Mouse (Mus musculus): ENCODE results near the gene Actn1.
A peak's percentile ranks its signal among the peaks of the same experiment; 100 is the strongest.

The Actn1 gene

DNA sequence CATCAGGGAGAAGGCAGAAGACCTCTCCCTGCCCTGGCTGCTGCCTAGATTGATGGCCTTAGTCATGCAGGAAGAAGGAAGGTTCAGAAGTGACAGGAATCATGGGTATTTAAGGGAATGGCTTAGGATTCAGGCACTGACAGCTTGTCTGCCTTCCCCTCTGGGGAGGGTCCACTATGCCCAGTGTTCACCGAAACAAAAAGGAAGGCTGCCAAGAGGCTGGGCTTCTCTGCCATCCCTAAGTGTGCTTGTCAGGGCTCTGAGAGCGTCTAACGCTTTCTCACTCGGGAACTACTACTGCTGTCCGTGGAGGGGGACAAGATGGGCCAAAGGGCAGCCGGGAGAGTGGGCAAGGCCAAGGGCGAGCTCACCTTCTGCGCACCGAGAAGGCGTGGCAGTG lies 69.3 kb downstream of the Actn1 start:
- DNase-seq (ENCODE audit: extremely low read depth, low read depth), result no peak

DNA sequence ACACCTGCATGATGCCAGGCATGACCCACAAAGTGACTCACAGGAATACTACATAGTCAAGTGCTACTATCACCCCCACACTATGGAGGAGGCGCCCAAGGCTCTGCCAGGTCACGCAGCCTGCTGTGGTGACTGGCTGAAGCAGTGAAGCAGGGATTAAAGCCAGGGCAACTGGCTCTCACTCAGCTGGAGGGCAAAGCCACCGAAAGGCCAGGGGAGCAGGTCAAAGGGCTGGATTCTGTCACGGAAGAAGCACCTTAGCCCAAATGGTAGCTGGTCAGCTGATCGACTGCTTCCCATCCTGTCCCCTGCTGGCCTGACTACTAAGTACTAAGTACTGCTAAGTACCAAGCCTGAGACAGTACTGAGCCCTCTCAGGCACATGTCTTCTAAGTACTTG lies 76.1 kb downstream of the Actn1 start:
- DNase-seq (ENCODE audit: extremely low read depth, low read depth), result no peak

- no peak for DNase-seq (ENCODE audit: extremely low read depth, low read depth)
Observed at GRCm38 (mm10) chr12:80181831-80182230, 78.3 kb downstream of the Actn1 start.

GRCm38 (mm10) chr12:80178035-80178434 lies 82.1 kb downstream of the Actn1 start:
- DNase-seq (ENCODE audit: extremely low read depth, low read depth), result no peak

- no peak for DNase-seq (ENCODE audit: extremely low read depth, low read depth)
Observed at GRCm38 (mm10) chr12:80168736-80169135, 91.4 kb downstream of the Actn1 start.

- peak; percentile 82 for DNase-seq (ENCODE audit: extremely low read depth, low read depth)
Observed at GRCm38 (mm10) chr12:80168178-80168686, 91.9 kb downstream of the Actn1 start.

DNA sequence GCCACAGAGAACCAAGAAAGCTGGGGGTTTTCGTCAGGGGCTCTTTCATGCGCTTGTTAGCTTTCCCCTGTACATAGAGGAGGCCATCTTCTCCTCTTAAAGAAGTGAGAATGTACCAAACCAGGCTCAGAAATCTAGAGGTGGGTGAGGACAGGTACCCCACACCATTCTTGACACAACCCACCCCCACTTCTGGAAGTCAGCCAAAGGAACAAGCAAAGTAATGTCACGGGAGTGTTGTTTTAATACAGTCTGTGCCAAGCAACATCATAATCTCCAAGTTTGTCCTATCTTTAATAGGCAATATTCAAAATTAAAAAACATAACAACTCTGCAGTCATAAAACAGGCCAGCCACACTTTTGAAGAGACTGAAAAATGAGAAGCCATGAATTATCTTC lies 92.8 kb downstream of the Actn1 start:
- no peak for DNase-seq (ENCODE audit: extremely low read depth, low read depth)

- no peak for DNase-seq (ENCODE audit: extremely low read depth, low read depth)
Observed at GRCm38 (mm10) chr12:80166651-80167050, 93.5 kb downstream of the Actn1 start.

DNA sequence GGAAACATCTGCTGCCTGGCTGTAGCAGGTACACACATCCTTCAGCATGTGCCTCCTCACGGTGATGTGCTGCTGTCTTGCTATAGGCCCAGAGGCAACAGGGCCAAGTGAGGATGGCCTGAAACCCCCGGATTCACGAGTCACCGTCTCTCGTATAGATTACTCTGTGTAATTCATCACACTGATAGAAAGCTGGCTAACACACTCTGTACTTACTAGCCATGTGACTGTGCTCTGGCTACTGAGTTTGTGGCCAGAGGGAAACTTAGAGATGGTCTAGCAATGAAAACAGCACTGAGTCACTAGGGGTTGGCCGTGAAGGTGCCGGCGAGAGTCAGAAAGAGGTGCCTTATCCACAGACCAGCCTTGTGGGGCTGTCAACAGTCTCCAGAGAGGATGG lies 95.6 kb downstream of the Actn1 start:
- DNase-seq (ENCODE audit: extremely low read depth, low read depth), result no peak

- DNase-seq (ENCODE audit: extremely low read depth, low read depth), result no peak
Observed at GRCm38 (mm10) chr12:80162448-80162847, 97.7 kb downstream of the Actn1 start.

- peak; percentile 55 for DNase-seq (ENCODE audit: extremely low read depth, low read depth)
Observed at GRCm38 (mm10) chr12:80157675-80158074, 102.5 kb downstream of the Actn1 start.

- DNase-seq (ENCODE audit: extremely low read depth, low read depth), result peak; percentile 73
Observed at GRCm38 (mm10) chr12:80153687-80154326, 106.4 kb downstream of the Actn1 start.

DNA sequence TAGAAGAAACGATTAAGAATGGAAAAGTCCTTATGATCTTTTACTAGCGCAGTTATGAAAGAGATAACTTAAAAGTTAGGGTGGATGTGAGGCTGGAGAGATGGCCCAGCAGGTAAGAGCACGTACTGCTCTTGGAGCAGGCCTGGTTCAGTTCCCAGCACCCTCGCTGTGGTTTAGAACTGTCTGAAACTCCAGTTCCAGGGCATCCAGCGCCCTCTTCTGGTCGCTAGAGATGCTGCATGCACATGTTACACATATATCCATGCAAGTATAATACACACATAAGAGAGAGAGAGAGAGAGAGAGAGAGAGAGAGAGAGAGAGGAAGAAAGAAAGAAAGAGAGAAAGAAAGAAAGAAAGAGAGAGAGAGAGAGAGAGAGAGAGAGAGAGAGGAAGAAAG lies 107.1 kb downstream of the Actn1 start:
- DNase-seq (ENCODE audit: extremely low read depth, low read depth), result no peak

DNA sequence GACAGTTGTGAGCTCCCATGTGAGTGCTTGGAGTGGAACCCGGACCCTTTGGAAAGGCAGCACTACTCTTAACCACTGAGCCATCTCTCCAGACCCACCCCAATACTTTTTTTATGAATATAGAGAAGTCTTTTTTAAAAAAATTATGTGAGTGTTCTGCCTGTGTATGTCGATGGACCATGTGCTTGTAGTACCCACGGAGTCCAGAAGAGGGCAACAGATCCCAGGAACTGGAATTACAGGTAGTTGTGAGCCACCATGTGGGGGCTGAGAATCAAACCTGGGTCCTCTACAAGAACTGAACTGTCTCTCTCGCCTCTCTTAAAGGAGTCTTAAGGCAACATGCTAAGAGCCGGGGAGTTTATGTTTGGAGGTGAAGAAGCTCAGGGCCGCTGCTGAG lies 108.3 kb downstream of the Actn1 start:
- DNase-seq (ENCODE audit: extremely low read depth, low read depth), result no peak

- peak; percentile 84 for DNase-seq (ENCODE audit: extremely low read depth, low read depth)
Observed at GRCm38 (mm10) chr12:80150624-80151023, 109.5 kb downstream of the Actn1 start.

DNA sequence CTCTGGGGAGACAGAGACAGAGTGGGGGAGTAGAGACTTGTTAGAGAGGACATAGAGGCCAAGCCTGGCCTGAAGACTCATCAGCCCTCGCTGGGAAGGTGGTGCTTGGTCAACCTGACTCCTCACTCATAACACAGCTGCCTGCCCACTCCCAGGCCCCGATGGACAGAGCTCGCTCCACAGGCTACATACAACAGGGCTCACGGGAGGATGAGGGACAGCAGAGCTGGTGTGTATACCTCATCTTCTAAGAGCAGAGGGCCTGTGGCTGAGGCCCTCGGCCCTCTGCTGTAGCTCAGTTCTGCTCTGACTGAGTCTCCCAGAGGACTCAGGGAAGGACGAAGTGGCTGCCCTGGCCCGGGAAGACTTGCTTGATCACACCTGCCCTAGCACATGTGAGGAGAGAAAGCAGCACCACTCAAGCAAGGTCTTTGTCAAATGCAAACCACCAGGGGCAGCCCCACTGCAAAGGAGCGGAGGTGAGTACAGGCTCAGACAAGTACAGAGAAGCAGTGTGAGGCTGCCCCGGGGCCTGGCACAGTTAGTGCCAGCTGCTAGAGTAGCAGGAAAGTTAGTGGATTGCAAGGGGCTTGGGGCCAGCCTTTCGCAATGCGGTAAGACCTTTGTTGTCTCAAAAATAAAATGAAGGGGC lies 112.5 kb downstream of the Actn1 start:
- no peak for DNase-seq (ENCODE audit: extremely low read depth, low read depth)

- DNase-seq (ENCODE audit: extremely low read depth, low read depth), result peak; percentile 80
Observed at GRCm38 (mm10) chr12:80146227-80147223, 113.6 kb downstream of the Actn1 start.

DNA sequence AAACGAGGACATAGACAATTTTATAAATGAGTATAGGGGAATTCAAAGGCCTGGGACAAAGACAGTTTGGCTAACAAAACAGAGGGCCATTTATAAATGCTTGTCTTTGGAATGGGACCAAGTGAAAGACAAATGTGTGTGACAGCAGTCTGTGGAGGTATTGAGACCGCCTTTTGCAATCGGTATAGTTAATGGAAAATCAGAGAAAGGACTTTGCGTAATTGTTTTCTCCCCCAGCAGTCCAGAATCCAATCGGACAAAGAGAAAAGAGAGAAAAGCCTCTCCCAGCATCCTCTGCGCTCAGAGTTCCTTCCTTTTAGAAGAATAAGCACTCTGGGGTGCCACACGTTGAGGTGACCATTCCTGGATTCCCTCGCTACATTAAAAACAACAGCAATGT lies 114.8 kb downstream of the Actn1 start:
- DNase-seq (ENCODE audit: extremely low read depth, low read depth), result no peak

DNA sequence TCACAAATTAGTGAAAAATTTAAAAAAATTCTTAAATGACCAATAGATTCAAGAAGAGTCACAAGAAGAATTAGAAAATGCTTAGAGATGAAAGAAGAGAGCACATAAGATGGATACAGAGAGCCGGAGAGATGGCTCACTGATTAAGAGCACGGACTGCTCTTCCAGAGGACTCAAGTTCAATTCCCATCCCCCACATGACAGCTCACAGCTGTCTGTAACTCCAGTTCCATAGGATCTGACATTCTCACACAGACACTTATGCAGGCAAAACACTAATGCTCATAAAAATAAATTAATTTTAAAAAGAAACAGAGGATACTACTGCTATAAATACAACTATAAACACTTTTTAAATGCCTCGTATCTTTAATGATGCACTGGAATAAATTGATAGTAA lies 115.3 kb downstream of the Actn1 start:
- DNase-seq (ENCODE audit: extremely low read depth, low read depth), result no peak

- DNase-seq (ENCODE audit: extremely low read depth, low read depth), result no peak
Observed at GRCm38 (mm10) chr12:80141470-80141869, 118.7 kb downstream of the Actn1 start.

DNA sequence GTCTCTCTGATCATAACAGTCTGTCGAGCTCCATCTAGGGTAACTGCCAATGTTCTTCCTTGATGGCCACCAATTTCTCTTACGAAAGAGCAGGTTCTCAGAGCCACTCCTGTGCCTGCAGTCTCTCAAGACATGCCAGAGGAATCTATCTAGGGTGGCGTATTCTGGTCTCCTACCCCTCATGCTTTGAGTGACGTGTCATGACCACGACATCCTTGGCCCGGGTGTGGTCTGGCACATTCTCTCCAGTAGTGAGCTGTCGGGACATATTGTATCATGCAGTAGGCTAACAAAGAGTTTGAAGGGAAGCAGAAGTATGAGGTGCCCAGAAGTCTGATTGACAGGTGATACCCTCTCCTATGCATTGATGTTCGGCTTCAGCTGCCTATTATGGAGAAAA lies 119.2 kb downstream of the Actn1 start:
- DNase-seq (ENCODE audit: extremely low read depth, low read depth), result no peak

DNA sequence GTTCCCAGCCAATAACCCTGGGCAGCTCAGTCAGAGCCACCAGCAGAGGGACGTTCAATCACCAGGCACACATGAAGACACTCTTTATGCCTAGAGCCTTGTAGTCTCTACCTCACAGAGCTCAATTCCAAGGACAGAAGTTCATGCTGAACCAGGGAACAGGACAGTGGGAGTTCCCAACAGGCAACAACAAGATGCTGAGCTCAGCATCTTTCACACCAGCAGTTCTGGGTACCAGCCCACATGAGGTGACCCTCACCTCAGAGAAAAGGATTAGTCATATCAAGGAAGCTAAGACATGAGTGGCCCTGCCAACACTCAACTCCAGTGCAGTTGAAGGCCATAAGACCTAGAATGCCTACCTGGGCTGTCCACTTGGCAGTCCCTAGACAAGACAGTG lies 122.4 kb downstream of the Actn1 start:
- no peak for DNase-seq (ENCODE audit: extremely low read depth, low read depth)

Data from MEL-GATA-1-ER (cell line).